Mouse (Mus musculus): ENCODE results near the gene Trim75. TPM values are rescaled to one million over a fixed set of nuclear protein-coding genes. Genes with fewer than 3 reads are reported as not detected.
"Not testable (repeated sequence)": the region's sequence is repeated elsewhere in the genome, so short reads cannot be mapped to it uniquely, and the experiment has no call there.

Trim75 gene
- polyA plus RNA-seq, 1 experiment, result 0.02 TPM

GRCm38 (mm10) chr8:65029776-65030175 lies 42.1 kb upstream of the Trim75 start:
- no peaks in the 10 kb centered on the region for H3K79me2 ChIP-seq (ENCODE audit: control insufficient read depth, insufficient read depth)
- H3K79me3 ChIP-seq (ENCODE audit: low read depth), result no peaks in the 10 kb centered on the region

GRCm38 (mm10) chr8:65028959-65029686 lies 41.5 kb upstream of the Trim75 start:
- Histone ChIP-seq H3K27me3 (ENCODE audit: control insufficient read depth, insufficient read depth, insufficient read length) (no peaks in the 10 kb centered on the region), H3K36me3 (ENCODE audit: control insufficient read depth, insufficient read depth) (no peaks in the 10 kb centered on the region), H3K79me3 (ENCODE audit: low read depth) (no peaks in the 10 kb centered on the region), H3K79me2 (ENCODE audit: control insufficient read depth, insufficient read depth) (no peaks in the 10 kb centered on the region), H3ac (ENCODE audit: control insufficient read depth, insufficient read length, low read depth) (no peak overlapping the region), H3K4me3 (ENCODE audit: insufficient read depth, poor library complexity, severe bottlenecking) (no peak overlapping the region)
- TF ChIP-seq FOSL1 (IDR thresholded peaks at IDR 0.05; ENCODE audit: insufficient read depth, low read length, poor library complexity, severe bottlenecking) (no peak), CTCF (IDR thresholded peaks at IDR 0.05; ENCODE audit: control insufficient read depth, insufficient read depth, insufficient read length) (no peak), MYOD1 (IDR thresholded peaks at IDR 0.05; ENCODE audit: control insufficient read depth, insufficient read length, low read depth) (no peak), MAX (IDR thresholded peaks at IDR 0.05) (no peak), MYOG (IDR thresholded peaks at IDR 0.05; ENCODE audit: control insufficient read depth, extremely low read depth, insufficient read length) (no peak), USF1 (IDR thresholded peaks at IDR 0.05; ENCODE audit: low read depth) (no peak), CEBPB (IDR thresholded peaks at IDR 0.05; ENCODE audit: low read depth) (no peak)

More at GRCm38 (mm10) chr8:65029776-65030175, 42.1 kb upstream of the Trim75 start:
- no peak overlapping the region for H3ac ChIP-seq (ENCODE audit: control insufficient read depth, insufficient read length, low read depth)
- no peak for TF ChIP-seq CEBPB (IDR thresholded peaks at IDR 0.05; ENCODE audit: low read depth)
- no peak for TF ChIP-seq MAX (IDR thresholded peaks at IDR 0.05)
- TF ChIP-seq MYOD1 (IDR thresholded peaks at IDR 0.05; ENCODE audit: control insufficient read depth, insufficient read length, low read depth), result no peak
- no peak for TF ChIP-seq USF1 (IDR thresholded peaks at IDR 0.05; ENCODE audit: low read depth)
- no peak for TF ChIP-seq MYOG (IDR thresholded peaks at IDR 0.05; ENCODE audit: control insufficient read depth, extremely low read depth, insufficient read length)
- TF ChIP-seq FOSL1 (IDR thresholded peaks at IDR 0.05; ENCODE audit: insufficient read depth, low read length, poor library complexity, severe bottlenecking), result no peak
- no peak for TF ChIP-seq CTCF (IDR thresholded peaks at IDR 0.05; ENCODE audit: control insufficient read depth, insufficient read depth, insufficient read length)
- no peaks in the 10 kb centered on the region for H3K27me3 ChIP-seq (ENCODE audit: control insufficient read depth, insufficient read depth, insufficient read length)
- H3K36me3 ChIP-seq (ENCODE audit: control insufficient read depth, insufficient read depth), result no peaks in the 10 kb centered on the region
- H3K4me3 ChIP-seq (ENCODE audit: insufficient read depth, poor library complexity, severe bottlenecking), result no peak overlapping the region

- Histone ChIP-seq H3ac (ENCODE audit: control insufficient read depth, insufficient read length, low read depth) (no peak overlapping the region), H3K36me3 (ENCODE audit: control insufficient read depth, insufficient read depth) (no peaks in the 10 kb centered on the region), H3K27me3 (ENCODE audit: control insufficient read depth, insufficient read depth, insufficient read length) (no peaks in the 10 kb centered on the region), H3K79me3 (ENCODE audit: low read depth) (no peaks in the 10 kb centered on the region), H3K79me2 (ENCODE audit: control insufficient read depth, insufficient read depth) (no peaks in the 10 kb centered on the region), H3K4me3 (ENCODE audit: insufficient read depth, poor library complexity, severe bottlenecking) (no peak overlapping the region)
- TF ChIP-seq MAX (IDR thresholded peaks at IDR 0.05) (no peak), USF1 (IDR thresholded peaks at IDR 0.05; ENCODE audit: low read depth) (no peak), FOSL1 (IDR thresholded peaks at IDR 0.05; ENCODE audit: insufficient read depth, low read length, poor library complexity, severe bottlenecking) (no peak)
Observed at GRCm38 (mm10) chr8:65022485-65022884, 34.9 kb upstream of the Trim75 start.

- TF ChIP-seq MYOG (IDR thresholded peaks at IDR 0.05; ENCODE audit: control insufficient read depth, extremely low read depth, insufficient read length) (no peak), FOSL1 (IDR thresholded peaks at IDR 0.05; ENCODE audit: insufficient read depth, low read length, poor library complexity, severe bottlenecking) (no peak), USF1 (IDR thresholded peaks at IDR 0.05; ENCODE audit: low read depth) (no peak), MAX (IDR thresholded peaks at IDR 0.05) (no peak), CTCF (IDR thresholded peaks at IDR 0.05; ENCODE audit: control insufficient read depth, insufficient read depth, insufficient read length) (no peak), MYOD1 (IDR thresholded peaks at IDR 0.05; ENCODE audit: control insufficient read depth, insufficient read length, low read depth) (no peak), CEBPB (IDR thresholded peaks at IDR 0.05; ENCODE audit: low read depth) (no peak)
- Histone ChIP-seq H3K4me3 (ENCODE audit: insufficient read depth, poor library complexity, severe bottlenecking) (no peak within 1 kb of the TSS), H3K79me2 (ENCODE audit: control insufficient read depth, insufficient read depth) (no peaks in the 10 kb centered on the region), H3ac (ENCODE audit: control insufficient read depth, insufficient read length, low read depth) (no peak within 1 kb of the TSS), H3K27me3 (ENCODE audit: control insufficient read depth, insufficient read depth, insufficient read length) (no peaks in the 10 kb centered on the region), H3K79me3 (ENCODE audit: low read depth) (no peaks in the 10 kb centered on the region), H3K36me3 (ENCODE audit: control insufficient read depth, insufficient read depth) (no peaks in the 10 kb centered on the region)
Observed at GRCm38 (mm10) chr8:65018423-65018822, 30.8 kb upstream of the Trim75 start, which contains the start of the genes Trim61 and Trim60. Trim61 (minus strand) TSS chr8:65018523. Trim60 (minus strand) TSS chr8:65018584.

- H3K79me2 ChIP-seq (ENCODE audit: control insufficient read depth, insufficient read depth); H3K36me3 ChIP-seq (ENCODE audit: control insufficient read depth, insufficient read depth); H3ac ChIP-seq (ENCODE audit: control insufficient read depth, insufficient read length, low read depth); H3K79me3 ChIP-seq (ENCODE audit: low read depth); H3K4me3 ChIP-seq (ENCODE audit: insufficient read depth, poor library complexity, severe bottlenecking); H3K27me3 ChIP-seq (ENCODE audit: control insufficient read depth, insufficient read depth, insufficient read length): not testable (repeated sequence)
Observed at GRCm38 (mm10) chr8:65007616-65008015, 20.0 kb upstream of the Trim75 start.

- no peaks in the 10 kb centered on the region for H3K79me3 ChIP-seq (ENCODE audit: low read depth)
Observed at GRCm38 (mm10) chr8:64998806-64999365, 11.3 kb upstream of the Trim75 start.

More at GRCm38 (mm10) chr8:64998806-64999365, 11.3 kb upstream of the Trim75 start:
- Histone ChIP-seq H3K79me2 (ENCODE audit: control insufficient read depth, insufficient read depth) (no peaks in the 10 kb centered on the region), H3K27me3 (ENCODE audit: control insufficient read depth, insufficient read depth, insufficient read length) (peaks cover 7% of the 10 kb centered on the region), H3K4me3 (ENCODE audit: insufficient read depth, poor library complexity, severe bottlenecking) (no peak overlapping the region), H3ac (ENCODE audit: control insufficient read depth, insufficient read length, low read depth) (no peak overlapping the region), H3K36me3 (ENCODE audit: control insufficient read depth, insufficient read depth) (no peaks in the 10 kb centered on the region)
- TF ChIP-seq MYOD1 (IDR thresholded peaks at IDR 0.05; ENCODE audit: control insufficient read depth, insufficient read length, low read depth) (no peak), USF1 (IDR thresholded peaks at IDR 0.05; ENCODE audit: low read depth) (no peak), MYOG (IDR thresholded peaks at IDR 0.05; ENCODE audit: control insufficient read depth, extremely low read depth, insufficient read length) (no peak), CEBPB (IDR thresholded peaks at IDR 0.05; ENCODE audit: low read depth) (no peak), CTCF (IDR thresholded peaks at IDR 0.05; ENCODE audit: control insufficient read depth, insufficient read depth, insufficient read length) (no peak), FOSL1 (IDR thresholded peaks at IDR 0.05; ENCODE audit: insufficient read depth, low read length, poor library complexity, severe bottlenecking) (no peak), MAX (IDR thresholded peaks at IDR 0.05) (no peak)

Data from C2C12 (cell line).